Mouse (Mus musculus) urinary bladder, postnatal 14 days (tissue): ENCODE results near the gene Bbs1.
A peak's percentile ranks its signal among the peaks of the same experiment; 100 is the strongest.

Experiments used
- DNase-seq: peaks from one replicate; pipeline ENCODE4 v3.0.0; 2021; ENCODE audit warnings: low spot score

Gene Bbs1

GRCm38 (mm10) chr19:4905979-4906794, at the start of gene Bbs1:
Gene Bbs1, minus strand, starts transcription at chr19:4906628.
- peak; percentile 79 for DNase-seq

DNA sequence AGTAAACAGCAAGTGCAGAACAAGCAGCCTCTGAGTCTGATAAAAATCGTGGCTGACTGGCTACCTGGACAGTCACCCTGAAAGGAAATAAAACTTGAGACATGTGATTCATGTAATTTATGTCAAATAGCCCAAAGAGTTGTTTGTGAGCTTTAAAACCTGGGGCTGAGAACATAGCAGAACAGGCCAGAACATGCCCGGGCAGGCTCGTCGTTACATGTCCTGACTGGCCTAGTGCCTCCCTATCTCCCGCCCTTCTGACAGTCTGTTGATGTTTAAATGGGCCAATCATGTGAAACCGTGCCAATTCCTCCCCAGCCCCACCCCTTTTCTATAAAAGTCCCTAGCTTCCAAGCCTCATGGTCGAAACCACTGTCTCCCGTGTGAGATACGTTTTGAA, 42.2 kb upstream of the Bbs1 start:
- DNase-seq = peak; percentile 89

DNA sequence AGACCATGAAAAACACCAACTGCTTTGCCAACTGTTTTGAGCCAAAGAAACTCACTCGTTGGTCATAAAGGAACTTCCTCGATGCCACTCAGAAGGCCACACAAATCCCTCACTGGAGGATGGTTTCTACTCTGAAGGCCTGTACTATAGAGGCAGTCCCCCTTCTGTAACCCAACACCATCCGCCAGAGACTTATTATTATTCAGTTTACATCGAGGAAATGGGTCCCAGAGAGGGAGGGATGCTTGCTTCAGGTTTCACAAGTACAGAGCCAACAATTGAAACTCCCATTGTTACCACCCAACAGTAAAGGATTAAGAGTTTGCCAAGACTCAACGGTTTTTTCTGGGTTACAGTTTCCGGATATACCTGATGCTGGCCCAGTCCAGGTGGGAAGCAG, 39.1 kb upstream of the Bbs1 start:
- no peak for DNase-seq

DNA sequence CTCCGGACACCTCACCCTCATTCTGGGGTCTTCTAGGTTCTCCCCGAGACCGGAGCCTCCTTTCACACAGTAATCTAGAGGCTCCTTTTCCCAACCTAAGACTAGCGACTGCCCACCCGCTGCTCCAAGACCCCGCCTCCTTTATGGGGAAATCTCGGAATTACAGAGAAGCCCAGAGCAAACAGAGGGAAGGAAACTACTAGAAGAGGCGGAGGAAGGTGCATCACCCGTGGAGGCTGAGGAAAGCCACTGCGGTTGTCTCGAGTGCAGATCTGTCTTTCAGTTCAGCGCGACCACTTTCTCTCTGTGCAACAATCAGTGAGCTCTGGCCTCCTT, 36.8 kb upstream of the Bbs1 start:
- DNase-seq = no peak

GRCm38 (mm10) chr19:4942551-4943252, 36.3 kb upstream of the Bbs1 start, which contains the start of gene Peli3:
Gene Peli3, minus strand, starts transcription at chr19:4943127.
- peak; percentile 88 for DNase-seq

DNA sequence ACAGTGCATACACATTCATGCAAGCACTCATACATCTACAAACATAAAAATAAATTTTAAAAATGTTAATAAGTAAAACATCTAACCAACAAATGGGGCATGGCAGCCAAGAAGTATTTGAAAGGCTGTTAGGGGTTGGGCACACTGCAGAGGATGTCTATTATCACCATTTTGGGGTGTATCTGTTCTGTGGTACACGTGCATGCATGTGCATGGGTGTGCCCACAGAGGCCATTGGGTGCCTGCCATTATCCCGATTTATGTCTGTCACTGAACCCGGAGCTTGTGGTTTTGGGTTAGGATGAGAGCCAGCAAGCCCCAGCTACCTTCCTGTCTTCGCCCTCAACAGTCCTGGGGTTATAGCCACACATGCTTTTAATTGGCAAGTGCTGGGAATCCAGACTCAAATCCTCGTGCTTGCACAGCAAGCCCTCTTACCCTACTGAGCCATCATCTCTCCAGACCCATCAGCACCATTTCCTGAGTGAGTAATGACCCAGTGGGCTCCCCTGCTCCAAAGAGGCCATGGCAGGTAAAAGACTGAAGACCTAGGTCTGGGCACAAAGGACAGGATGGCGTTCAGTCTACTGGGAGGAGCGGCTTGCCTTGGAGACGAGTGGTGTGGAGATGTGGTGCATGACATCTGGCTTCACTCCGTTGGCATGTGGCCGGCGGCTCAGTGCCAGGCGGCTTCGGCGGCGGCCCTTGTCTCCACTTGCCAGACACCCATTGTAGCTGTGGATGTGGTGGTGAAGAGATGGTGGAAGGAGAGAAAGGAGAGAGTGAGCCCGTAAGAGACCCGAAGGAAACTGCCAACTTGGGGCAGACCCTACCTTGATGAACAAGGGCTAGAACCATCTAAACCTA, 31.2 kb upstream of the Bbs1 start:
- DNase-seq = no peak

DNA sequence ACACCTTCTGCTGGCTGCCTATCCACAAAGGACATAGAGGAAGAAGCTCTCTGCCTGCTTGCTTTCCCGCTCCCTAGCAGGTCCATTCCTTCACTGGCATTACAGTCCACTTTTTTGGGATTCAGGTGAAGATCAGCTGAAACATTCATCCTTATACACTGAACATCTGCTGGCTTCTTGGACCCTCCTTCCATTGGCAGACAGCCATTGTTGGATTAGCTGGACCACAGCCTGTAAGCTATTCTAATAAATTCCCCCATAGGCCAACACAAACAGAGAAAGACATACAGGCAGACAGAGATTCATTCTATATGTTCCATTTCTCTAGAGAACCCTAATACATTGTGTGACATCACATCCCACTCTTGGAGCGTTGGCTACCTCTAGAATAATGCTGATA, 30.5 kb upstream of the Bbs1 start:
- no peak for DNase-seq

DNA sequence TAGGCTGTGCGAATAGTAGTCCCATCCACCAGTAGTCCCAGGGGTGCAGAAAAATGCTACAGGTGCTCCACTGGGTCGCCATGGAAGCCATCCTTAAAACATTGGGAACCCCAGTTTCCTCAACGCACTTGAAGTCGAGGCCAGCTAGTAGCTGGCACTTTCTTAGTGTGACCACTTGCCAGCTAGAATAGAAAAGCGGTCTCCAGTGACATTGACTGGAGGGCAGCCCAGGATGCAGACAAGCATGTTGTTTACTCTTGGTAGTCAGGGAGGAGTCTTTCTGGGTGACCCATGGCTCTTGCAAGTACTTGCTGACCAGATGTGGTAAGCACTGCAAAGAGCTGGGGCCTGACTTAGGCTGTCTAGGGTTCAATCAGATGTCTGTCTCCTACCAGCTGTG, 22.4 kb upstream of the Bbs1 start:
- DNase-seq = no peak

- DNase-seq = peak; percentile 100
These were observed 21.6 kb upstream of the Bbs1 start, which contains the start of gene Dpp3 for GRCm38 (mm10) chr19:4927904-4928531. Gene Dpp3, minus strand, starts transcription at chr19:4928287.

GRCm38 (mm10) chr19:4925121-4925860, 18.9 kb upstream of the Bbs1 start:
- no peak for DNase-seq

DNA sequence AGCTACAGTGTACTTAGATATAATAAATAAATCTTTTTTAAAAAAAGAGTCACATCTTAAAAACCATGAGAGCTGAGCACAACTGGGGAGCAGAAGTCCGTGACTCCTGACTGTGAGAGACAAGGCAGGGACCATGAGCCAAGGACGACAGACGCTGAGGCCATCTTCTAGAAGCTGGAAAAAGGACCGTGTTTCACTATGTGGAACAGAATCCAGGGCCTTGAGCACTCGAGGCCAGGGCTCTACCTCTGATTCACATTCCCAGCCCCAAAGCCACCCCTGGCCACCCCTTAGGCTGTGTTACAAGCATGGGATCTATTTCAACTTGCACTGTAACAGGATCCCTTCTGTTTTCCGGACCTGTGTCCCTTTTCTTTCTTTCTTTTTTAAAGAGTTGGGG, 13.2 kb upstream of the Bbs1 start:
- DNase-seq = no peak

- DNase-seq = no peak
These were observed 10.4 kb upstream of the Bbs1 start for GRCm38 (mm10) chr19:4916827-4917226.

DNA sequence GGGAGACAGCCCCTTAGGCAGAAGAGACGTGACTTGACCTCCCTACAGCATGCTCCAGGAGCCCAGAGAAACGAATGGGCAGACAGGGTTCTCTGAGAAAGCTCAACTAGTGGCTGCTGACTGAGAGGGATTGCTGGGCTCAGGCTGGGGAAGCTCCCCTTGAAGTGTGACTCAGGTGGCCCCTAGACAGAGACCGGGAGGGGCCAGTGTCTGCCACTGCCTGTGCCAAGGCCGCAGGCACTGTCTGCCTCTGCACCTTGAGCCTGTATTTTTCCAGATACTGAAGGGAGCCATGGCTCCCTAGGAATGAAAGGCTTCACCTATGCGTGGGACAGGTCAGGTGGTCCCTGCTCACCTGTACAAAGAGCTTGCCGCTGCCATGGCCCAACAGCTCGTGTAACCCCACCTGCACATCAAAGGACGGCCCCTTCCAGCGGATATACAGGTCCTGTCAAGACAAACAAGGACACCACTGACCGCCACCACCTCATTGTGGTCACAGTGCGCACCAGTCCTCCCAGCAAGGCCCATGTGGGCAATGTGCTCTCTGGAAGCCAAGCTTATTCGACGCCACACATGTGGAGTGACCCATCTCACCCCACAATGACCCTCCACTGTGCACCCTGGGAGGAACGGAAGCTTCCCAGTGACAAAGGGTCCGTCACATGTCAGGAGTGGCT, 9.6 kb upstream of the Bbs1 start:
- no peak for DNase-seq

- no peak for DNase-seq
These were observed 2.9 kb upstream of the Bbs1 start for GRCm38 (mm10) chr19:4909376-4909775.

DNA sequence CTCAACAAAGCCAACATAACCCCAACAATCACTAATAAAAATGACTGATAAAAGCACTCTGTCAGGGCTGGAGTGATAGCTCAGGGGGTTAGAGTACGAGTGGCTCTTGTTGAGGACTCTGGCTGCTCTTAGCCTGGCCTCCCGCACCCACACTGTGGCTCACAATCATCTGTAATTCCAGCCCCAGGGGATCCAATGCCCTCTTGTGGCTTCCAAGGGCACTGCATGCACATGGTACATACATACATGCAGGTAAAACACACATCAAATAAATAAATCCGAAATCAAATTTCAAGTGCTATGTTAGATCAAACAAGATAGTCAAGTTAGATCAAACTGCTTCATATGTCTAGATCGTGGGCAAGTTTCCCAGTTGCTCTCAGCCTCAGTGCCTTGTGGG, 1.7 kb upstream of the Bbs1 start:
- peak; percentile 24 for DNase-seq

- no peak for DNase-seq
These were observed 6.5 kb downstream of the Bbs1 start for GRCm38 (mm10) chr19:4899888-4900287.

DNA sequence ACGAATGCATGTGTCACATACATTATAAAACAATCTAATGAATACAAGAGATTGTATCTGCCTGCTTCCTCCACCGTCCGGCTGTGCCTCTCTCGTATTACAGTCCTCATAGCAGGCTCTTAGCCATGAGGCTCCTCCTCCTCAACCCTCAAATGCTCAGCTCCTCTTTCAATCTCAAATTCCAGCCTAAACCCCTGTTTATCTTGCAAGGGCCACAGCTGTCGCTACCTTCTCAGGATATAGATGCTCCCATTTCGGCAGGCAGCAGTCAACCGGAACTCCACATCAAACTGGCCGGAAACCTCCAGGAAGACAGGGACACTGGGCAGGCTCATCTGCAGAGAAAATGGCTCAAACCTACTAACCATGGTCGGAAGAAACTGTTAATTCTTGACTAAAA, 7.5 kb downstream of the Bbs1 start:
- DNase-seq = no peak

- no peak for DNase-seq
These were observed 9.5 kb downstream of the Bbs1 start for GRCm38 (mm10) chr19:4896780-4897520.

DNA sequence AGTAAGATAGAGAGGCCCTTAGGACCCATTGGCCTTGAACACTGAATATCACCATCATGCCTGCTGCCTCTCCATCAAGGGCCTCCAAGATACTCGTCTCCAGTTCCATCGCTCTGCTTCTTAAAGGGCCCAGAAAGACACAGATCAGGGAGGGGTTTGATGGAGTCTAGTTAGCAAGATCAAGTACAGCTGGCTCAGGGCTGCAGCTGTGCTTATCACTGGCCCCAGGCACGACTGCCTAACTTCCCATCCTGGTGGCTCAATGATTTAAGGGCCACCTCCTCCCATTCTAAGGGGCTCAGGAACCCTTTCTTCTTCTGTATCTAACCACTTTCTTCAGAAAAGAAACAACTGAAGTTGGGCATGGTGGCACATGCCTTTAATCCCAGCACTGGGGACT, 14.6 kb downstream of the Bbs1 start:
- no peak for DNase-seq

DNA sequence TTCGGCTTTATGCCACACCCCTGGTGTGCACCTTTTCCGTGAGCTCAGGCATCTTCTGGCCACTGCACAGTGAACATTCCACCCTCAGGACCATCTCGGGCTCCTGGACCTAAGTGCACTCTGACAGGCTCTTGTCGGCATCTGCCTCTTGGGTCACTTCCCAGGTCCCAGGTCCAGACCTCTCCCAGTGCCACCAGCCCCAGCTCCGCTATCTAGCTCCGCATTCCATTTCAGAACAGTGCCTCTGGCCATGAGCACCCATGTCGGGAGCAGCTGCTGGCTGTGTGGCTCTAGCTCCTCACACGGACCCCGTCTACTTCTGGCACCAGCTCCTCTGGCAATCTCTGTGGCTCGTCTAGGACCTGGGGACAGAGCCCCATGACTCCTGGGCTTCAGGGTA, 16.6 kb downstream of the Bbs1 start:
- DNase-seq = no peak
